Mouse (Mus musculus) neural tube, embryonic 12.5 days (tissue): ENCODE measurements around the gene Amhr2. TPM values are rescaled to one million over a fixed set of nuclear protein-coding genes. Genes with fewer than 3 reads are reported as not detected.

Source experiments
- ATAC-seq: fragments of 200-750 bp; cut with Nextera tagmentation; 2 replicates; pipeline ENCODE4 v1.8.0; 2017; ENCODE audit warnings: low read depth, mild to moderate bottlenecking, moderate TSS enrichment, moderate library complexity; ENCODE audit not compliant: low FRiP score
- H3K27ac ChIP-seq: fragments of 300-500 bp; sonication (generic); 2 replicates; pipeline ENCODE4 v1.5.1; 2016
- H3K27me3 ChIP-seq: fragments of 300-500 bp; sonication (generic); replicated peaks from 2 replicates; pipeline ENCODE4 v1.6.1; 2016; ENCODE audit warnings: mild to moderate bottlenecking
- H3K36me3 ChIP-seq: fragments of 300-500 bp; sonication (generic); 2 replicates; pipeline ENCODE4 v1.6.1; 2016; ENCODE audit warnings: mild to moderate bottlenecking
- H3K4me1 ChIP-seq: fragments of 300-500 bp; sonication (generic); 2 replicates; pipeline ENCODE4 v1.6.1; 2016
- H3K4me2 ChIP-seq: fragments of 300-500 bp; sonication (generic); replicated peaks from 2 replicates; pipeline ENCODE4 v1.6.1; 2016; ENCODE audit warnings: mild to moderate bottlenecking
- H3K4me3 ChIP-seq: fragments of 300-500 bp; sonication (generic); 2 replicates; pipeline ENCODE4 v1.5.1; 2016
- H3K9ac ChIP-seq: fragments of 300-500 bp; sonication (generic); 2 replicates; pipeline ENCODE4 v1.6.1; 2016; ENCODE audit warnings: mild to moderate bottlenecking
- H3K9me3 ChIP-seq: fragments of 300-500 bp; sonication (generic); 2 replicates; pipeline ENCODE4 v1.6.1; 2016; ENCODE audit warnings: mild to moderate bottlenecking
- WGBS: fragments of 180-500 bp; shearing (Covaris S2); methylation state at CpG from one replicate; pipeline ENCODE4 v1.1.7; 2016; 5-methylcytosine and 5-hydroxymethylcytosine counted together
- polyA plus RNA-seq: library from polyadenylated mRNA; unstranded; fragments of >200 nt; fragmentation: Nextera tagmentation; extraction: Ambion mirVana; gene quantifications from 2 replicates; pipeline ENCODE4 v1.2.1, GENCODE M21; 2016

Amhr2 gene
- polyA plus RNA-seq, 1 experiment from 2014 or later: 0.23 TPM

DNA sequence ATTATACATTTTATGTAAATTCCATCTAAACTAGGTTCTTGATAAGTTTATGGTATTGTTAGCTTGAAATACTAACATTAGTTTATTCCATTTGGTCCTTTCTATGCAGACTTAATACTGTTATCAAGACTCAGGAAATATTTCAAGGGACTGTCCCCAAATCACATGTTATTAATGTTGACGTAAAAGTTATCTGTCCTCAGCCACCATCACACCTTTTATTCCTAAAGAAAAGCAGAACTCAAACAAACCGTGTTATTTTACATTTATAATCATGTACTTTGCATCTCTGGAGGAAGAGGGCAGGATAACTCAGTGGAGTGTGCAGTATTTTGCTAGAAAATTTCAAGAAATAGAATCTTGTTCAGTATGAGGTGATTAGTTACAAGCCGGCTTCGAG is 12.0 kb upstream of the Amhr2 start:
- H3K27ac ChIP-seq: no peak overlapping the region
- H3K4me1 ChIP-seq: no peaks in the 10 kb centered on the region
- ATAC-seq: no peak
- no peak overlapping the region for H3K4me2 ChIP-seq
- no peaks in the 10 kb centered on the region for H3K9me3 ChIP-seq
- no peaks in the 10 kb centered on the region for H3K27me3 ChIP-seq
- H3K4me3 ChIP-seq: no peak overlapping the region
- H3K36me3 ChIP-seq: peaks cover 67% of the 10 kb centered on the region
- H3K9ac ChIP-seq: no peak overlapping the region
- WGBS: 97% methylated on average over 4 of the region's 4 CpGs

DNA sequence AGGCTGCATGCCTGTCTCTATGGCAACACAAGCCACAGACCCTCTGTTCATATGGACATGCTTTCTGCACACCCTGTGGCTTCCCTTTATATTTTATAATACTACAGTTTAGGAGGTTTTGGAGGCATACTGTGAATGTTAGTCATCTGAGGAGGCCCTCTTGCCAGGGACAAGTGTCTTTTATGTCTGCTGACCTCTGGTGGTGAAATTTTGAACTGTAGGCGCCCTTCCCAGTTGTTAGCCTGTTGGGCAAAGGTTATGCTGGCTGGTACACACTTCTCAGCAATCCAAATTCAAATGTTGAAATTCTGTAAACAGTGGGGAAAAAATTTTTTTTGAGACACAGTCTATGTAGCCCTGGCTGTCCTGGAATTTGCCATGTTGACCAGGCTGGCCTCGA is 2.7 kb upstream of the Amhr2 start:
- H3K27ac ChIP-seq: no peak overlapping the region
- no peak overlapping the region for H3K4me3 ChIP-seq
- H3K4me2 ChIP-seq: no peak overlapping the region
- H3K4me1 ChIP-seq: no peaks in the 10 kb centered on the region
- no peak overlapping the region for H3K9ac ChIP-seq
- peaks cover 7% of the 10 kb centered on the region; the same call in 1 of the 2 replicates for H3K36me3 ChIP-seq
- WGBS: 46% methylated on average over 2 of the region's 2 CpGs
- H3K27me3 ChIP-seq: no peaks in the 10 kb centered on the region
- no peaks in the 10 kb centered on the region for H3K9me3 ChIP-seq
- ATAC-seq: no peak

DNA sequence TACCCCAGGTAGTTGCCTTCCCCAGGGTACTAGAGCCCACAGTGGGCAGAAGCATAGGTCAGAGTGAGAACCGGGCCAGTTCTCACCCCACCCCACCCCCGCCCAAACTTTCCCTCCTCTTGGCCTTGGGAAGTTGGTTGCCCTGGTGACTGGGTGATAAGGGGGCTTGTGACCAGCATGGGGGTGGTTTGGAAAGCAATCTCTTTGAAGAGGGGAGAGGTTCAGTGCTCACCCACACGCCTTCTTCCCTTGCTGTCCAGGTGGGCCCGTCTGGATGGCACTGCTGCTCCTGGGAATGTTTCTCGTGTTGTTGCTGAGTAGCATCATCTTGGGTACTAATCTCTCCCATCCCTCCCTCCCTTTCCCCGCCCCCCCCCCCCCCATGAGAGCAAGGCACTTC is 1.3 kb downstream of the Amhr2 start:
- no peak for ATAC-seq
- H3K27me3 ChIP-seq: no peaks in the 10 kb centered on the region
- H3K4me1 ChIP-seq: no peaks in the 10 kb centered on the region
- 60% methylated on average over 5 of the region's 6 CpGs for WGBS
- no peaks in the 10 kb centered on the region for H3K9me3 ChIP-seq
- H3K4me3 ChIP-seq: no peak overlapping the region
- no peak overlapping the region for H3K27ac ChIP-seq
- H3K9ac ChIP-seq: no peak overlapping the region
- H3K36me3 ChIP-seq: no peaks in the 10 kb centered on the region
- H3K4me2 ChIP-seq: no peak overlapping the region

DNA sequence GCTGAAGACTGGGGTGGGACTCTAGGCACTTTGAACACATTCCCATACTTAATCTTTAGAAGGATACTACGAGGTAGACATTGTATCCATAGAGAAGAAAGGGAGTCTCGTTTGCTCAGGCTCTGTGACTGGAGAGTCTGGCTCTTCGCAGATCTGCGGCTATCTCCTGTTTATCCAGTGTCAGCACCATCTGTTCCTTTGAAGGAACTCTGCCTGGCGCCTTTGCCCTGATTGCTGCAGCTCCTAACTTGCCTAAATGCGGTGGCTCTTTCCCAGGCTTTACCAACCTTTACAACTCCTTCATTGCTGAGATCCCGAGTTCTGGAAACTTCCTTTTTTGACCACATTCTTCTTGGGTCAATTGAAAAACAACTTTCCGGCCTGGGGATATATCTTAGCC is 4.2 kb downstream of the Amhr2 start:
- no peaks in the 10 kb centered on the region for H3K36me3 ChIP-seq
- no peak for ATAC-seq
- 63% methylated on average over 8 of the region's 8 CpGs for WGBS
- no peak overlapping the region for H3K9ac ChIP-seq
- H3K4me1 ChIP-seq: no peaks in the 10 kb centered on the region
- no peak overlapping the region for H3K27ac ChIP-seq
- no peaks in the 10 kb centered on the region for H3K27me3 ChIP-seq
- H3K4me2 ChIP-seq: no peak overlapping the region
- H3K9me3 ChIP-seq: no peaks in the 10 kb centered on the region
- H3K4me3 ChIP-seq: no peak overlapping the region

DNA sequence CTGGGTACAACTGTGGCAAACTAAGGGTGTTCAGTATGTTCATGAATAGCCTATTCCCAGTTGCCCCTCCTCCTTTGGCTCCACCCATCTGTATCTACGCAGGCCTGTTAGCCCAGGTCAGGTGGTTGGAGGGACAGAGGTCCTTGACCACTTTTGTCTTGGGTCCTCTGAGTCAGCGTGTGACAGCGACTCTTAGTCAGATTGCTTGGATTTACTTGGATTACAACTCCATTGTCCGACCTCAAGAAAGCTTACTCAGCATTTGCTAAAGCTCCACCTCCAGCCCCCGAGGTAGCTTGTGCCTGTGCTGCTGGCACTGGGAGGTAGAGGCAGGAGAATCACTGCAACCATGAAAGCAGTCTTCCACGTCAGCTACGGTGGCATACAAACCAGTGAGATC is 5.8 kb downstream of the Amhr2 start:
- Histone ChIP-seq H3K4me1 (no peaks in the 10 kb centered on the region), H3K4me2 (no peak overlapping the region), H3K4me3 (no peak overlapping the region), H3K36me3 (no peaks in the 10 kb centered on the region), H3K9ac (no peak overlapping the region), H3K9me3 (no peaks in the 10 kb centered on the region), H3K27me3 (no peaks in the 10 kb centered on the region), H3K27ac (no peak overlapping the region)
- 39% methylated on average over 7 of the region's 7 CpGs for WGBS
- no peak for ATAC-seq

DNA sequence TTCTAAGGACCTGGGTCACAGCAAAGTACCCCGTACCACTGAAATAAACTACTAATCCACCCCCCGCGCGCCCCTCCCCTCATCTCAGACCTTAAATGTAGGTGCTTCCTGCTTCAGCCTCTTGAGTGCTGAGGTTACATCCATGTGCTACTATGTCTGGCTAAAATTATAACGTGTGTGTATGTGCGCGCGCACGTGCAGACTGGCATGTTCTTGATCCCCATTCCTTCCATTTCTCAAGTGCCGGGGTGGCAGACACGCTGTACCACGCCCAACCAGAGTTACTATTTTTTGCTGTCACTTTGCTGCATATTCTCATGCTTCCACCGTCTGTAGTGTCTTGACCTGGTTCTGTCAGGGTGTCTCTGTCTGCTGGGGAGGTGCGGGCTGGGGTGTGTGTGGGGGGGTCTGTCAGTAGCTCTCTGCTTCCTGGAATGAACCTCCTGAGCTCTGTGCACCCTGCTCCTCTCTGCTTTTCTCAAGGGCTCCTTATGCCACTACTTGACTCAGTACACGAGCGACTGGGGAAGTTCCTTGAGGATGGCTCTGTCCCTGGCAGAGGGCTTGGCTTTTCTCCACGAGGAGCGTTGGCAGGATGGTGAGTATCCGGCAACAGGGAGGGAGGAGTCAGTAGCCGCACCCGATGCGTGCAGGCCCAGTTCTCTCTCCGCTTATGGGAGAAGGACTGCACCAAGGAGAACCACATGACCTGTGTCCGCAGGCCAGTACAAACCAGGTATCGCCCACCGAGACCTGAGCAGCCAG is 6.7 kb downstream of the Amhr2 start:
- no peak for ATAC-seq
- Histone ChIP-seq H3K4me1 (no peaks in the 10 kb centered on the region), H3K27ac (no peak overlapping the region), H3K4me2 (no peak overlapping the region), H3K36me3 (no peaks in the 10 kb centered on the region), H3K9me3 (no peaks in the 10 kb centered on the region), H3K9ac (no peak overlapping the region), H3K4me3 (no peak overlapping the region), H3K27me3 (no peaks in the 10 kb centered on the region)
- 83% methylated on average over 26 of the region's 26 CpGs for WGBS

DNA sequence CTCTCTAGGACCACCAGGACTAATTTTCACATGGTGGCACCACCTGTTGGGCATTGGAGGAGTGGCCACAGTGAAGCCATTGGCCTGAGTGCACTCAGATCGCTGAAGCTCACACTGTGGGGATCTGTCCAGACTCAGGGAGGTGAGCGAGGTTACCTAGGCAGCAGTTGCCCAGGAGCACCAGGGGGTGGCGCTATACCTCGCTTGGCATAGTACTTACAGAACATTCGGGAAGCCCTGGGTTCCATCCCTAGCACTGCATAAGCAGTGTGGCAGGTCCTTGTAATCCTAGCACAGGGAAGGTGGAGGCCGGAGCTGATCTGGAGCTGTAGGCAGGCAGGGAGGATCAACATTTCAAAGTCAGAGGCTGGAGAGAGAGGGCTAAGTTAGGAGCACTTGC is 10.8 kb downstream of the Amhr2 start:
- Histone ChIP-seq H3K27ac (no peak overlapping the region), H3K4me1 (peaks cover 9% of the 10 kb centered on the region), H3K27me3 (no peaks in the 10 kb centered on the region), H3K36me3 (no peaks in the 10 kb centered on the region), H3K4me2 (no peak overlapping the region), H3K9ac (no peak overlapping the region), H3K9me3 (no peaks in the 10 kb centered on the region), H3K4me3 (no peak overlapping the region)
- 42% methylated on average over 6 of the region's 6 CpGs for WGBS
- no peak for ATAC-seq

DNA sequence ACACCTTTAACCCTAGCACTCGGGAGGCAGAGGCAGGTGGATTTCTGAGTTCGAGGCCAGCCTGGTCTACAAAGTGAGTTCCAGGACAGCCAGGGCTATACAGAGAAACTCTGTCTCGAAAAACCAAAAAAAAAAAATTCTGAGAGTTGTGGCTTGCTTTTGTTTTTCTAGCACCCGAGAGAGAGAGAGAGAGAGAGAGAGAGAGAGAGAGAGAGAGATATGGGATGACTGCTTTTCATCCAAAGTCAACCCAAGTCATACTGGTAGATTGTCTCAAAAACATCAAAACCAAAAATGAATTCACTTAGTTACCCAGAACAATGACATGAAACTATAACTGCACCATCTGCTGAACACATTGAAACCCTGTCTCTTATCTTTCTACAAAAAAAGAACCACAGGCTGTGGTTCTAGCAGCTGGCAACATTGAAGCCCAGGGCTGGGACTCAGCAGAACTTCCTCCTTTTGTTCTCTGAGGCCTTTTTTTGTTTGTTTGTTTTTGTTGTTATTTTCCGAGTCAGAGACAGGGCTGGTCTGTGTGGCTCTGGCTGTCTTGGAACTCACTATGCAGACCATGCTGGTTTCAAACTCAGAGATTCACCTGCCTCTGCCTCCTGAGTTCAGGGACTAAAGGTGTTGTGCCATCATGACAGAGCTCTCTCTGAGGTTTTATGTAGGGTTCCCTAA is 13.0 kb downstream of the Amhr2 start:
- H3K27ac ChIP-seq: no peak overlapping the region
- no peak for ATAC-seq
- peaks cover 9% of the 10 kb centered on the region for H3K4me1 ChIP-seq
- H3K9ac ChIP-seq: peak overlapping the region; percentile 45; the same call in 1 of the 2 replicates
- H3K4me2 ChIP-seq: peak overlapping the region; percentile 65
- WGBS: 79% methylated on average over 5 of the region's 5 CpGs
- 0 out of 2 replicates have a peak overlapping the region, but pooled peaks have one; percentile 0 for H3K4me3 ChIP-seq
- peaks cover 6% of the 10 kb centered on the region; the same call in 1 of the 2 replicates for H3K36me3 ChIP-seq
- no peaks in the 10 kb centered on the region for H3K27me3 ChIP-seq
- H3K9me3 ChIP-seq: no peaks in the 10 kb centered on the region

DNA sequence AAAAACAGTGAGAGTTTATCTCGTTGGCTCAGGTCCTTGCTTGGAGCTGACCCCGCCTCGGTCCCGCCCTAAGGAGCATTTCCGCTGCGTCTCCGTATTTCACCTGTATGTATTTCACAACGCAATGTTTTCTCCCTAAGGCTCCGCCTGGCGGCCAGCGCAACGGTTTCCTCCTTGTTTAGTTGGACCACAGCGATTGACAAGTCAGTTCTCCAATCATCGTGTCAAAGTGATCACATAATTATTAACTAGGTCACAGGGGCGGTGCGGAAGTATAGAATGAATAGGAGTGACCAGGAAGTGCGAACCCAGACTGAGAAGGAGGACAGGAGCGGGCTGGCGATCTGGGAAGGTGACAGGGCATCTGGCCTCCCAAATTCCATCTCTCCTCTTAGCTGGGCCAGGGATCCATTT is 13.7 kb downstream of the Amhr2 start, which contains the start of gene Prr13:
Prr13 (plus strand) TSS at position 125 of the 414 bp plus-strand sequence.
- H3K4me2 ChIP-seq: peak within 1 kb of the TSS; percentile 65
- H3K9me3 ChIP-seq: no peaks in the 10 kb centered on the region
- ATAC-seq: peak; percentile 63; the same call in 1 of the 2 replicates
- H3K36me3 ChIP-seq: peaks cover 7% of the 10 kb centered on the region; the same call in 1 of the 2 replicates
- no peaks in the 10 kb centered on the region for H3K27me3 ChIP-seq
- peak within 1 kb of the TSS; percentile 39 for H3K4me3 ChIP-seq
- WGBS: under 1% methylated on average over 19 of the region's 19 CpGs
- peak within 1 kb of the TSS; percentile 45; the same call in 1 of the 2 replicates for H3K9ac ChIP-seq
- H3K4me1 ChIP-seq: peaks cover 9% of the 10 kb centered on the region
- H3K27ac ChIP-seq: no peak within 1 kb of the TSS

DNA sequence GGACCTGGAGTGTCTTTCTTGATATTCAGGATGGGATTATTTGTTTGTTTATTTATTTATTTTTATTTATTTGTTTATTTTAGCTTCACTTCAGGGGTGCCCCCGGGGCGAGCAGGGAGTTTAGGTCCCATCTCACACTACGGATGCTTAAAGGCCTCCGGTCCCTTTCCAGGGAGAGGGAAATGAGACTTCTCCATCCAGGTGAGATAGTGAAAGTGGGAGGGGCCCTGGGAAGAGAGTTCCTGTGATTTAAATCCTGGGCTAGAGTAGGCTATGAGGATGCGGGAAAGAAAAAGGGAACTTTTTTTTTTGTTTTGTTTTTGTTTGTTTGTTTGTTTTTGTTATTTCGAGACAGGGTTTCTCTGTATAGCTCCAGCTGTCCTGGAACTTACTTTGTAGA is 14.2 kb downstream of the Amhr2 start:
- Histone ChIP-seq H3K27me3 (no peaks in the 10 kb centered on the region), H3K4me1 (peaks cover 9% of the 10 kb centered on the region), H3K4me3 (peak overlapping the region; percentile 39), H3K9ac (peak overlapping the region; percentile 45; the same call in 1 of the 2 replicates), H3K4me2 (peak overlapping the region; percentile 65), H3K9me3 (no peaks in the 10 kb centered on the region), H3K36me3 (peaks cover 7% of the 10 kb centered on the region; the same call in 1 of the 2 replicates), H3K27ac (no peak overlapping the region)
- 35% methylated on average over 6 of the region's 6 CpGs for WGBS
- ATAC-seq: no peak

DNA sequence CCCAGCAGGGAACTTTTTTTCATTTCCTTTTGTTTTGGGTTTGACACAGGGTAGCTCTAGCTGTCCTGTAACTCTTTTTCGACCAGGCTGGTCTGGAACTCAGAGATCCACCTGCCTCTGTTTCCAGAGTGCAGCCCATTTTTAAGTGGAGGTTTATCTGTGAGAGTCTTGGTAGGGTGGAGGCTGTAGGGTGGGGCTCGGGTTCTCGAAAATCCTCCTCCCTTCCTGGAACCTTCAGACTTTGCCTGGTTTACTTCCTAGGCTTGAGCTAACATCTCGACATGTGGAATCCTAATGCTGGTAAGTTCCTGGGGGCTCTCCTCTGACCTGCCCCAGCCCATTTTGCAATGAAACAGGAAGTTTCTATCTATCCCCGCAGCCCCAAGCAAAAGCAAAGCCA is 14.7 kb downstream of the Amhr2 start:
- no peak overlapping the region for H3K9ac ChIP-seq
- 77% methylated on average over 5 of the region's 5 CpGs for WGBS
- no peaks in the 10 kb centered on the region for H3K9me3 ChIP-seq
- no peak for ATAC-seq
- peaks cover 9% of the 10 kb centered on the region for H3K4me1 ChIP-seq
- H3K4me2 ChIP-seq: peak overlapping the region; percentile 65
- H3K36me3 ChIP-seq: peaks cover 7% of the 10 kb centered on the region; the same call in 1 of the 2 replicates
- no peaks in the 10 kb centered on the region for H3K27me3 ChIP-seq
- no peak overlapping the region for H3K27ac ChIP-seq
- H3K4me3 ChIP-seq: peak overlapping the region; percentile 39; the same call in 1 of the 2 replicates

DNA sequence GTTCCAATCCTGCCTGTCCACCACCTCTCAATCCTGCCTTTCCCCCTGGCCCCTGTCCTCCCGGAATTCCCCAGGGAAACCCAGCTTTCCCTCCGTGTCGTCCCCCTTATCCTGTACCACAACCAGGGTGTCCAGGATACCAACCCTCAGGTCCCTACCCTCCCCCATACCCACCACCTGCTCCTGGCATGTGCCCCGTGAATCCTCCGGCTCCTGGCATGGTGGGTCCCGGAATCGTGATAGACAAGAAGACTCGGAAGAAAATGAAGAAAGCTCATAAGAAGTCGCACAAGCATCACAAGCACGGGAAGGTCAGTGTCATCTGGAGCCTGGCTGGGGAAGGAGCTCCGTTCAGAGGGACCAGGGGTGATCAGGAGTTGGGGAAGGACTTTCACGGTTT is 15.2 kb downstream of the Amhr2 start:
- Histone ChIP-seq H3K36me3 (peaks cover 7% of the 10 kb centered on the region; the same call in 1 of the 2 replicates), H3K27ac (no peak overlapping the region), H3K4me3 (no peak overlapping the region; the same call in 1 of the 2 replicates), H3K4me1 (peaks cover 9% of the 10 kb centered on the region), H3K4me2 (peak overlapping the region; percentile 18; the same call in 1 of the 2 replicates), H3K27me3 (no peaks in the 10 kb centered on the region), H3K9me3 (no peaks in the 10 kb centered on the region), H3K9ac (no peak overlapping the region)
- WGBS: 83% methylated on average over 12 of the region's 12 CpGs
- no peak for ATAC-seq
